Mouse (Mus musculus): Measurements from ENCODE around the gene Limch1.

The Limch1 gene

GRCm38 (mm10) chr5:66745996-66746681 is 512 bp downstream of the Limch1 start:
- peak; percentile 5 for DNase-seq (ENCODE audit: extremely low read depth, insufficient read length, low spot score)

GRCm38 (mm10) chr5:66746761-66747160 is 1.1 kb downstream of the Limch1 start:
- no peak for DNase-seq (ENCODE audit: extremely low read depth, insufficient read length, low spot score)

- no peak for DNase-seq (ENCODE audit: extremely low read depth, insufficient read length, low spot score)
Measured at GRCm38 (mm10) chr5:66747761-66748430, 2.3 kb downstream of the Limch1 start.

GRCm38 (mm10) chr5:66748448-66749115 is 3.0 kb downstream of the Limch1 start:
- no peak for DNase-seq (ENCODE audit: extremely low read depth, insufficient read length, low spot score)

GRCm38 (mm10) chr5:66750641-66751040 is 5.0 kb downstream of the Limch1 start:
- DNase-seq (ENCODE audit: extremely low read depth, insufficient read length, low spot score) = no peak

GRCm38 (mm10) chr5:66751332-66751980 is 5.8 kb downstream of the Limch1 start:
- no peak for DNase-seq (ENCODE audit: extremely low read depth, insufficient read length, low spot score)

GRCm38 (mm10) chr5:66753620-66754019 is 8.0 kb downstream of the Limch1 start:
- no peak for DNase-seq (ENCODE audit: extremely low read depth, insufficient read length, low spot score)

DNA sequence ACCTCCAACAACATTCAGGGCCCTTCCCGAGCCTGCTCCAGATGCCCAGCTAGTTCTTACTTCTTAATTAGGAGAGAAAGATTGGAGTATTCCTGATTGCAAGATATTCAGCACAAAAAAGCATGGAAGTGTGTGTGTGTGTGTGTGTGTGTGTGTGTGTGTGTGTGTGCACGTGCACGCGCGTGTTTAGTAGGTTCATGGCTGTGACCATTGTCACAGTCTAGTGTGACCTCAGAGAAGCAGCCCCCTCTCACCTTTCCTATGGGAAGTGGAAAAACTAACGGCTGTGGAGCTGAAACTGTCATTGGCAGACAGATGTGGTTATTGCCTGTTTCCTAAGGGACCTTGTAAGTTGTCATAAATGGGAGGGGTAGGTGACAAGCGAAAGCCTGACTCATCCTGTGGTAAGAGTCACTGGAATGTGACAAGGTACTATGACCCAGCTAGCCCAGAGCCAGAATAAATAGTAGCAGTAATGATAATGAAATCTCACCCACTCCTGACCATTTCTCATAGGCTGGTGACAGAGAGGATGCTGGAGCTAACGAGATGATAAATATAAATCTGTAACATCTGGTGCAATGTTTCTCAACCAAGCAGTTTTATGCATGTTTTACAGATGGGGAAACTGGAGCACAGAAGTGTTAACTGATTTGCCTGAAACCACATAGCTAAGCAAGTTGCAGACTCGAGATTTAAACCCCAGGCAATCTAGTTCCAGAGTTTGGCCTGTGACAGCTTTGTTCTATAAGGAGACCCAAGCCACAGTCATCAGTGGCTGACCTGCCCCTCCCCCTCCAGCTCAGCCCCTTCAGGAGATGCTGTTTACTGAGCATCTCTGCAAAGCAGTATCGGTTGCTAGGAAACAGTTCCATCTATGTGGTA is 11.4 kb downstream of the Limch1 start:
- peak; percentile 37 for DNase-seq (ENCODE audit: extremely low read depth, insufficient read length, low spot score)

DNA sequence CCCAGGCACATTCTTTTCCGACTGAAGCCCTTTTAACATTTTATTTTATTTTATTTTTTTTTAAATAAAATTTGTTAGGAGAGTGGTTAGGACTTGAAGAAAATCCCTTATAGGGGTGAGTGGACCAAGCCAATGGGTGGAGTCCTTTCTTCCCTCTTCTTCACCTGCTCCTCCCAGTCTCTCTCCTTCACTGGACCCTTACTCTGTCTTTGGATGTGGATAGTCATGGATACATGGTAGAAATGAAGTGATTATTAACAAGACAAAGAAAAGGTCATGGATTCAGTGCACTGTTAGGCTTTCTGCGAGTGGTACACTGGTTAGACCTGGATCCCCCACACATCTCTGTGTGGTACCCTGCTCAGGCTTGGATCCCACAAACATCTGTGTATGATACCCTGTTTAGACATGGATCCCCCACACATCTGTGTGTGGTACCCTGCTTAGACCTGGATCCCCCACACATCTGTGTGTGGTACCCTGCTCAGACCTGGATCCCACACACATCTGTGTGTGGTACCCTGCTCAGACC is 12.1 kb downstream of the Limch1 start:
- no peak for DNase-seq (ENCODE audit: extremely low read depth, insufficient read length, low spot score)

DNA sequence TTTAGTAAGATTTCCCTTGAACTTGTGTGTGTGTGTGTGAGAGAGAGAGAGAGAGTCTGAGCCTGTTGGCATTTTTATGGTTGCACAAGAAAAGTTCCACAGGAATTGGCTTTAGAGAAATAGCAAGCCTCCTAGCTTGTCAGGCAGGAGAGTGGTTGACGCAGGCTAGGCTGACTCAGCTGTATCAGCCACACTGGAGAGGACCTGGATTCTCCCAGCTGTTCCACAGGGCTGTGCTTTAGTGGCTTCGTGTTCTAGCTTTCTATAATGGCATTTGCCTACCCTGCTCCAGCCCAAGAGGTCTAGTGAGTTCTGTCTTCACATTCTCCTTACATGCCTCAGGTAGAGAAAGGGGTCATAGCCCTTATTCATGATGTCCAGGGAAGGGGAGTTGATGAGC is 13.7 kb downstream of the Limch1 start:
- DNase-seq (ENCODE audit: extremely low read depth, insufficient read length, low spot score) = no peak

GRCm38 (mm10) chr5:66760747-66761146 is 15.1 kb downstream of the Limch1 start:
- DNase-seq (ENCODE audit: extremely low read depth, insufficient read length, low spot score) = no peak

DNA sequence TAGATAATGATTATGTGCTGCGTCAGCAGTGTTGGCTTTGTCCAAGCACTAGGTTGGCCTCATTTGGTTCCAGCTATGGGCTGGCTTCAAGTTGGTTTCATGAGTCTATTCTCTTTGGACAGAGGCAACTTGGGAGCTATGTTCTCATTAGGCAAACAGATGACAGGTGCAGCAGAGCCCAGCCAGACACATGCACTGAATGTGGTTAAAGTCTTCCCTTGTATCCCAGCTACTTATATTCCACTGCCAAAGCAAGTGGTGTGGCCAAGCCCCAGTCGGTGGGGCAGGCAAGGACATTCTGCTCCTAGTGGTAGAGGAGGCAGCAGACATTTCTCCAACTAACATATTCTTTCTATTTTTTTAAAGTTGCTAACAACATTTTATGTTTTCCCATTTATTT is 16.4 kb downstream of the Limch1 start:
- DNase-seq (ENCODE audit: extremely low read depth, insufficient read length, low spot score) = no peak

GRCm38 (mm10) chr5:66764129-66764528 is 18.5 kb downstream of the Limch1 start:
- no peak for DNase-seq (ENCODE audit: extremely low read depth, insufficient read length, low spot score)

GRCm38 (mm10) chr5:66765911-66766310 is 20.3 kb downstream of the Limch1 start:
- DNase-seq (ENCODE audit: extremely low read depth, insufficient read length, low spot score) = no peak

DNA sequence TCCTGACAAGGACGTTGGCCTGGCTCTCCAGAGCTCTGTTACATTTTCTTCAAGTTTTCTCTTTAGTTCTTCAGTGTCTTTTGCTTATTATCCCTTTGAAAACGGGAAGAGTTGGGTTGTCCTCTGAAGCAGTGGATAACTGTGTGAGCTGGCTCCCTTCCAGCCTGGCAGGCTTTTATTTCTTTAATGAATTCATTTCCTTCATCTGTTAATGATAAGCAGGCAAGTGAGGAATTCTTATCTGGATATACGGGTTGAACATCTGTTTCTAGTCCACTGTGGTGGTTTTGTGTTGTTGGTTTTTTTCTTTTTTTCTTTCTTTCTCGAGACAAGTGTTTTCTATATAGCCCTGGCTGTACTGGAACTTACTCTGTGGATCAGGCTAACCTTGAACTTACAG is 22.4 kb downstream of the Limch1 start:
- no peak for DNase-seq (ENCODE audit: extremely low read depth, insufficient read length, low spot score)

DNA sequence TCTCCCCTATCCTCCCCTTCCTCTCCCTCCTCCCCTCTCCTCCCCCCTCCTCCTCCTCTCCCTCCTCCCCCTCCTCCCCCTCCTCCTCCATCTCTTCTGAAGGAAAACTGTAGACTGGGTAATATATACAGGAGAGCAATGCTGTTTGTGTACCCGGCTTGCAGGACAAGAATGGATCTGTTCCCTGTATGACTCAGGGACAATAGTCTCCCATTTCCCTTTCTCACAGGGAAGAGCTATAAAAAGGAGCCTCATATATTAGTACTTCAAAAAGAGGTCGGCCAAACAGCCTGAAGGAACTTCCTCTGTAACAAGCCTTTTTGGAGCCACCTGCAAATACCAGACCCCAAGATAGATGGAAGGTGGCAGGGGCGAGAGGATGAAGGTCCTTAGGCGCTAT is 23.4 kb downstream of the Limch1 start:
- DNase-seq (ENCODE audit: extremely low read depth, insufficient read length, low spot score) = no peak

- no peak for DNase-seq (ENCODE audit: extremely low read depth, insufficient read length, low spot score)
Measured at GRCm38 (mm10) chr5:66769558-66769957, 23.9 kb downstream of the Limch1 start.

- no peak for DNase-seq (ENCODE audit: extremely low read depth, insufficient read length, low spot score)
Measured at GRCm38 (mm10) chr5:66777999-66778710, 32.5 kb downstream of the Limch1 start.

DNA sequence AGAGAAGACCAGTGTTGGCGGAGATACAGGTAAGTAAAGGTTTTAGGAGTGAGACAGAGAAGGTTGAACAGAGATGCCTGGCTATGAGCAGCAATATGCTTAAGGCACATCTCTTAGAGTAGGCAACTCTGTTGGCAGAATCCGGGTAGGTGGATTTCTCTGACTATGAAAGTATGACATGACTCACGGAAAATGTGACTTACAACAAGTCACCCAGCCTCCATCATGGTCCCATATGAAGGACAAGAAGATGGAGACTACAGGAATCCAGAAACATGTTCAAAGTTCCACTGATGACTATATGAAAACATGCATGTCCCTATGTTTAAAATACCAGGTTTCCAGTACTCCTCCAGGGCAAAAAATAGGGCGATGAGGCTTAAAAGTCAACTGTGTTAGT is 34.7 kb downstream of the Limch1 start:
- DNase-seq (ENCODE audit: extremely low read depth, insufficient read length, low spot score) = no peak

DNA sequence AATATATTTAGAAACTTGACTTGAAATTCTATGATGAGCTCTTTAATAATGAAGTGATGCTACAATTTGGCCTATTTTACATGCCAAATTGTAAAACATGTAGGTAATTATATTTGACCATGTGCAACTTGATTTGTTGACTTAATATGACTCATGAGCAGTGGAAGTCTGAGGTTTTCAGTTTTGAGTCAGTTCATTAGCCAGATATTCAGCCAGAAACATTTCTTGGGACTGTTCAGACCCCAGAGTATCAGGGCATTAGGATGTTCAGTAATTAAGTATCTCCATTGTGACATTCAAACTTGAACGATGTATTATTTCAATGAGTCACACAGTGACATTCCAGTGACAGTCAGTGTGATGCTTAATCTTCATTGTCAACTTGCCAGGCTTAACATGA is 35.9 kb downstream of the Limch1 start:
- DNase-seq (ENCODE audit: extremely low read depth, insufficient read length, low spot score) = no peak

Measured in 3134 (cell line).